Mouse (Mus musculus) neural tube, embryonic 12.5 days (tissue): ENCODE data around the gene Ptges. TPM values are rescaled to one million over a fixed set of nuclear protein-coding genes. Genes with fewer than 3 reads are reported as not detected.
"Not testable (repeated sequence)": the region's sequence is repeated elsewhere in the genome, so short reads cannot be mapped to it uniquely, and the experiment has no call there.

Experiments used
- ATAC-seq: fragments of 200-750 bp; cut with Nextera tagmentation; 2 replicates; pipeline ENCODE4 v1.8.0; 2017; ENCODE audit warnings: low read depth, mild to moderate bottlenecking, moderate TSS enrichment, moderate library complexity; ENCODE audit not compliant: low FRiP score
- H3K27ac ChIP-seq: fragments of 300-500 bp; sonication (generic); 2 replicates; pipeline ENCODE4 v1.5.1; 2016
- H3K27me3 ChIP-seq: fragments of 300-500 bp; sonication (generic); replicated peaks from 2 replicates; pipeline ENCODE4 v1.6.1; 2016; ENCODE audit warnings: mild to moderate bottlenecking
- H3K36me3 ChIP-seq: fragments of 300-500 bp; sonication (generic); 2 replicates; pipeline ENCODE4 v1.6.1; 2016; ENCODE audit warnings: mild to moderate bottlenecking
- H3K4me1 ChIP-seq: fragments of 300-500 bp; sonication (generic); 2 replicates; pipeline ENCODE4 v1.6.1; 2016
- H3K4me2 ChIP-seq: fragments of 300-500 bp; sonication (generic); replicated peaks from 2 replicates; pipeline ENCODE4 v1.6.1; 2016; ENCODE audit warnings: mild to moderate bottlenecking
- H3K4me3 ChIP-seq: fragments of 300-500 bp; sonication (generic); 2 replicates; pipeline ENCODE4 v1.5.1; 2016
- H3K9ac ChIP-seq: fragments of 300-500 bp; sonication (generic); 2 replicates; pipeline ENCODE4 v1.6.1; 2016; ENCODE audit warnings: mild to moderate bottlenecking
- H3K9me3 ChIP-seq: fragments of 300-500 bp; sonication (generic); 2 replicates; pipeline ENCODE4 v1.6.1; 2016; ENCODE audit warnings: mild to moderate bottlenecking
- WGBS: fragments of 180-500 bp; shearing (Covaris S2); methylation state at CpG from one replicate; pipeline ENCODE4 v1.1.7; 2016; 5-methylcytosine and 5-hydroxymethylcytosine counted together
- polyA plus RNA-seq: library from polyadenylated mRNA; unstranded; fragments of >200 nt; fragmentation: Nextera tagmentation; extraction: Ambion mirVana; gene quantifications from 2 replicates; pipeline ENCODE4 v1.2.1, GENCODE M21; 2016

Ptges gene
- polyA plus RNA-seq, 1 experiment from 2014 or later, result 2.9 TPM

DNA sequence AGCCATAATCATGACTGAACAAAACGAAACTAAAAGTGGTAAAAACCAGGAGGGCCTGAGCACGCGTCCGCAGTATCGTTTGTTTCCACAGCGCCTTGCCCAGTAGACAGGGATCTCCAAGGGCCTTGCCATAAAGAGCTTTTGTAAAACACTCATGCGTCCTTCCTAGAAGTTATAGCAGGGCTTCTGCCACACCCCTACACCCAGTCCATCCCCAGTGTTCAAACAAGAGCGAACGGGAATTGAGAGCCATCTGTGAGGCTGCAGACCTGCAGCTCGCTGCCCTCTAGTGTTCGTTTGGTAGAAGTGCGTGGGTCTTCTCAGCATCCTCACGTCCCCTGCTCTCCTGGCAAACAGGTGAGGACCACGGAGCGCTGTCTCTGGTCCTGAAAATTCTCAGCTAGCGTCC, 12.9 kb upstream of the Ptges start:
- no peaks in the 10 kb centered on the region for H3K27me3 ChIP-seq
- 0 out of 2 replicates have a peak, but pooled peaks have one; percentile 25 for ATAC-seq
- H3K4me3 ChIP-seq, result 0 out of 2 replicates have a peak overlapping the region, but pooled peaks have one; percentile 9
- H3K36me3 ChIP-seq, result no peaks in the 10 kb centered on the region
- H3K9ac ChIP-seq, result no peak overlapping the region
- WGBS, result 26% methylated on average over 16 of the region's 16 CpGs
- H3K9me3 ChIP-seq, result no peaks in the 10 kb centered on the region
- peak overlapping the region; percentile 52 for H3K4me2 ChIP-seq
- H3K4me1 ChIP-seq, result no peaks in the 10 kb centered on the region
- H3K27ac ChIP-seq, result no peak overlapping the region

DNA sequence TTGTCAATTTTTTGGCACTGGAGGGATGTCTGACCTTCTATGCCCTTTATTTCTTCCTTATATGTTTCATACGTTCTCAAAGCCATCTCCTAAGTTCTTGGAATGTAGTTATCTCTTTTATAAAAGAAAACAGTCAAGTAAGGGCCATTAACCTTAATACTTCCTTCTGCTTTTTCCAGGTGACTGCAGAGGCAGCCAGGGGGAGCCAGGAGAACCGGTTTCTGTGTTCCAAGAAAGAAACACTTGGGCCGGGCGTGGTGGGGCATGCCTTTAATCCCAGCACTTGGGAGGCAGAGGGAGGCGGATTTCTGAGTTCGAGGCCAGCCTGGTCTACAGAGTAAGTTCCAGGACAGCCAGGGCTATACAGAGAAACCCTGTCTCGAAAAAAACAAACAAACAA, 12.5 kb upstream of the Ptges start:
- not testable (repeated sequence) for H3K4me3 ChIP-seq, H3K4me1 ChIP-seq, ATAC-seq, H3K36me3 ChIP-seq, H3K27me3 ChIP-seq, H3K9me3 ChIP-seq, H3K9ac ChIP-seq, H3K27ac ChIP-seq
- H3K4me2 ChIP-seq, result peak overlapping the region; percentile 52; the same call in 1 of the 2 replicates
- 61% methylated on average over 7 of the region's 7 CpGs for WGBS

DNA sequence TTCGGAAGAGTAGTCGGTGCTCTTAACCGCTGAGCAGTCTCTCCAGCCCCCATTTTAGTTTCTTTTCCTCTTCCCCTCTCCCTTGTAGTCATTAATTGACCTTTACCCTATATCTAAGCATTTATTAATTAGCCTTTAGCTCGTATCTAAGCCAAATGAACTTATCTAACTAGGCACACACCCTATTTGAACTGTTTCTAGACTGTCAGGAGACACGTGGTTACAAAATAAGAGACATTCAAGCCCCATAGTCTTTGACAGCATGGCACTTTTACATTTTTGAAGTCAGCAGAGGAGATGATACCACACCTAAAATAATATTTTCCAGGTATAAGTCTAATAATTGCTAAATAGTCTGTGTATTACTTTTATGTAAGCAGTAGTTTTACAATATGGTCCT, 11.9 kb upstream of the Ptges start:
- no peaks in the 10 kb centered on the region for H3K27me3 ChIP-seq
- H3K4me3 ChIP-seq, result no peak overlapping the region
- no peak overlapping the region for H3K9ac ChIP-seq
- H3K27ac ChIP-seq, result no peak overlapping the region
- H3K4me2 ChIP-seq, result no peak overlapping the region
- no peaks in the 10 kb centered on the region for H3K36me3 ChIP-seq
- 92% methylated on average over 5 of the region's 5 CpGs for WGBS
- ATAC-seq, result no peak
- H3K9me3 ChIP-seq, result no peaks in the 10 kb centered on the region
- H3K4me1 ChIP-seq, result no peaks in the 10 kb centered on the region

DNA sequence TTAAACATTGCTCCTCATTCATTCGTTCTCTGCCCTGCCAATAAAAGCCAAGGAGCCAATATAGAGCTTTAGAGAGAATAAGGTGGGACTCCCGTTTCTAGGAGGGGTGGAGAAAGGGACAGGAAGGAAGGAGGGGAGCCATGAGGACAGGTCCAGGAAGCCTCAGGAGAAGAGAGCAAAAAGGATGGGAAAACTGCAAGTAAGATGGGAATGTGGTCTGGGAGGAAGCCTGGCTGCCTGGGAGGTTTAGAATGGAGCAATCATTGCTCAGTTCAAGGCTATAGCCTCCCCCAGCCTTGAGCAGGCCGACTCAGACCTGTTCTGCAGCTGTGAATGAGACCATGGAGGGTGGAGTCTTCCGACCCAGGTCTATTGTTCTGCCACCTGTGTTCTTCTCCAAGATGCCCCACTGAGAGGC, 8.9 kb upstream of the Ptges start:
- H3K4me1 ChIP-seq, result no peaks in the 10 kb centered on the region
- no peak overlapping the region for H3K27ac ChIP-seq
- 53% methylated on average over 4 of the region's 4 CpGs for WGBS
- H3K36me3 ChIP-seq, result no peaks in the 10 kb centered on the region
- H3K4me3 ChIP-seq, result no peak overlapping the region
- H3K9ac ChIP-seq, result no peak overlapping the region
- no peak for ATAC-seq
- no peaks in the 10 kb centered on the region for H3K27me3 ChIP-seq
- no peaks in the 10 kb centered on the region for H3K9me3 ChIP-seq
- H3K4me2 ChIP-seq, result no peak overlapping the region

DNA sequence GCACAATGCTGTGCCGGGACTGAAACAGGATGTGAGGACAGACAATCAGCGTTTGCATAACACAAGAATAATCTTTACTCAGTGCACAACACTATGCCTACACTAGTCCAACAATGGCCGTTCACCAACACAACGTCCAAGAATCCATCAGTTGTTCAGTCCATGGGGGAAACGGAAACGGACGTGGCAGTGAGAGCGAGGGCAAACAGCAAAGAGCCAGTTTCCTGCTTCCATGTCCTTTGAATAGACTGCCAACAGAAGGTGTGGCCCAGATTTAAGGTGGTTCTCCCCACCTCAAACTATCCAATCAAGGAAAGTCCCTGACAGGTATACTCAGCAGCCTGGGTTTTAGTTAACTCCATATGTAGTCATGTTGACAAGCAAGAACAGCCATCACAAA, 8.1 kb upstream of the Ptges start:
- 87% methylated on average over 8 of the region's 8 CpGs for WGBS
- Histone ChIP-seq H3K9me3 (no peaks in the 10 kb centered on the region), H3K36me3 (no peaks in the 10 kb centered on the region), H3K27ac (no peak overlapping the region), H3K9ac (no peak overlapping the region), H3K4me2 (no peak overlapping the region), H3K27me3 (no peaks in the 10 kb centered on the region), H3K4me3 (no peak overlapping the region), H3K4me1 (no peaks in the 10 kb centered on the region)
- ATAC-seq, result no peak

DNA sequence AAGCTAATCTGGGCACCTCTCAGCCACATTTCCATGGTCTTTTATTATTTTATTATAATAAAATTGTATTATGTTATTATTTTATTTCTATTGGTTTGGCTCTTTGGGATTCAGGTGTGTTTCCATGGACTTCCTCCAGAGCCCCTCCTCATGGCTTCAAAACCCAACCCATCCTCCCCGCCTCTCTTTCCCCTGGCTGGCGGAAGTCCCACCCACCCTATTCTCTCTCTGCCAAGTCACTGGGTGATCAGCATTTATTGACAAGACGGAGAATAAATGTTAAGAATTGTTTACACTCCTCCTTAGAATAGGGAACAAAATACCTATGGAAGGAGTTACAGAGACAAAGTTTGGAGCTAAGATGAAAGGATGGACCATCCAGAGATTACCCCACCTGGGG, 7.1 kb upstream of the Ptges start:
- Histone ChIP-seq H3K27ac (no peak overlapping the region), H3K4me1 (no peaks in the 10 kb centered on the region), H3K9me3 (no peaks in the 10 kb centered on the region), H3K4me3 (no peak overlapping the region), H3K27me3 (no peaks in the 10 kb centered on the region), H3K4me2 (no peak overlapping the region), H3K9ac (no peak overlapping the region), H3K36me3 (no peaks in the 10 kb centered on the region)
- no peak for ATAC-seq
- WGBS, result 75% methylated on average over 3 of the region's 3 CpGs

DNA sequence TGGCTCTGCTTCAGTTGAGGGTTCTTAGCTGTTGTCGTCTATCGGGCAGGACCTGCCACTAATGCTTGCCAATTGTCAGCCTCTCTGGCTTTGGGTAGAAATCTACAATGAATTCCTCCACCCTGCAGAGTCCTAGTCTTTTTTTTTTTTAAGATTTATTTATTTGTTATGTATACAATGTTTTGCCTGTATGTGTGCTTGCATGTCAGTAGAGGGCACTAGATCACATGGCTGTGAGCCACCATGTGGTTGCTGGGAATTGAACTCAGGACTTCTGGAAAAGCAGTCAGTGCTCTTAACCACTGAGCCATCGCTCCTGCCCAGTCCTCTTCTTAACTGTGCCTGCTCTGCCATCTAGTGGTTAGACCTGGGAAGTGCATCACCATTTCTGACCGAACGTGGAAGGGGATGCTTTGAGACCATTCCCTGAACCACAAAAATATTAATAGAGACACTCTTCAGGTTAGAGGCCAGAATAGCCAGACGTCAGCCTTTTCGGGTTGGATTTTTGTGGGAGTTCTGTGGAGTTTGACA, 4.3 kb upstream of the Ptges start:
- Histone ChIP-seq H3K27me3 (no peaks in the 10 kb centered on the region), H3K36me3 (no peaks in the 10 kb centered on the region), H3K27ac (no peak overlapping the region), H3K4me1 (peaks cover 9% of the 10 kb centered on the region), H3K4me3 (no peak overlapping the region), H3K4me2 (no peak overlapping the region), H3K9ac (no peak overlapping the region), H3K9me3 (no peaks in the 10 kb centered on the region)
- WGBS, result 24% methylated on average over 7 of the region's 7 CpGs
- no peak for ATAC-seq

DNA sequence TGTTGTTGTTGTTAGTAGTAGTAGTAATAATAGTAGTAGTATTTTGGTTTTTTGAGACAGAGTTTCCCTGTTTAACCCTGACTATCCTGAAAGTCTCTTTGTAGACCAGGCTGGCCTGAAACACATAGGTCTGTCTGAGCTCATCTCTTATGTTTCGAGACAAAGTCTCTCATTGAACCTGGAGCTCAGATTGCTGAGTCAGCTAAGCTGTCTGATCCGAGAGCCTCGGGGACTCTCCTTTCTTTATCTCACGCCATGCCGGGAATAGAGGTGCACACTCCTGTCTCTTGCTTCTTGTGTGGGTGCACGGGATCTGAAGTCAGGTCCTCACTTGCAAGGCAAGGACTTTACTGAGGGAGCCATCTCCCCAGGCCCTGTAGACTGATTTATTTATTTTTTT, 3.4 kb upstream of the Ptges start:
- 75% methylated on average over 6 of the region's 6 CpGs for WGBS
- H3K27me3 ChIP-seq, result no peaks in the 10 kb centered on the region
- H3K9me3 ChIP-seq, result no peaks in the 10 kb centered on the region
- H3K36me3 ChIP-seq, result no peaks in the 10 kb centered on the region
- no peak for ATAC-seq
- H3K27ac ChIP-seq, result no peak overlapping the region
- H3K4me1 ChIP-seq, result peaks cover 9% of the 10 kb centered on the region
- no peak overlapping the region for H3K9ac ChIP-seq
- no peak overlapping the region for H3K4me2 ChIP-seq
- no peak overlapping the region for H3K4me3 ChIP-seq

DNA sequence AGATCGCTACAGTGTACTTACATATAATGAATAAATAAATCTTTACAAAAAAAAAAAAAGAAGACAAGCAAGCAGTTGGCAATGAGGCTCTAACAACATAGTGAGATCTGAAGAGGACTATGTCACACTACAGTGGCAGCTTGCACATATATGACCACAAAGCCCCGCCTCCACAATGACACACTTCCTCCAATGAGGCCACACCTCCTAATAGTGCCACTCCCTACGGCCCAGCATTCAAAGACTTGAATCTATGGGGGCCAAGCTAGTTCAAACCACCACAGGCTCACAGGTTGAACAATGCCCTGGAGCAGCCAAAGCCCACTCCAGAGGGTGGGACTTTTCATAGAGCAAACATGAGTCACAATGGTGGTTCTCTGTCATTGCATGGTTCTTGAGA, 2.3 kb upstream of the Ptges start:
- peaks cover 9% of the 10 kb centered on the region for H3K4me1 ChIP-seq
- H3K27ac ChIP-seq, result no peak overlapping the region
- H3K36me3 ChIP-seq, result no peaks in the 10 kb centered on the region
- no peak overlapping the region for H3K9ac ChIP-seq
- no peaks in the 10 kb centered on the region for H3K9me3 ChIP-seq
- no peak overlapping the region for H3K4me2 ChIP-seq
- no peak for ATAC-seq
- WGBS, result 77% methylated on average over 3 of the region's 3 CpGs
- no peak overlapping the region for H3K4me3 ChIP-seq
- H3K27me3 ChIP-seq, result no peaks in the 10 kb centered on the region

DNA sequence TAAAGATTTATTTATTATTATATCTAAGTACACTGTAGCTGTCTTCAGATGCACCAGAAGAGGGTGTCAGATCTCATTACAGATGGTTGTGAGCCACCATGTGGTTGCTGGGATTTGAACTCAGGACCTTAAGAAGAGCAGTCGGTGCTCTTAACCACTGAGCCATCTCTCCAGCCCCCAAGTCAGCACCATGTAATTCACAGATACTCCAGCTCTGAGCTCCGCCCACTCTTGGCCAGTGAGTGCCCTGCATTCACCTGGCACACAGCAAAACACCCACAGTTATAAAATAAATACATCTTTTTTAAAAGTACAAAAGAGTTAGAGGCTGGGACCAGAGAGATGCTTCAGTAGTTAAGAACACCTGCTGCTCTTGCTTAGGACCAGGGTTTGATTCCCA, 1.2 kb upstream of the Ptges start:
- H3K4me2 ChIP-seq, H3K9me3 ChIP-seq, H3K4me3 ChIP-seq, H3K27me3 ChIP-seq, H3K36me3 ChIP-seq, ATAC-seq, H3K9ac ChIP-seq, H3K27ac ChIP-seq: not testable (repeated sequence)
- H3K4me1 ChIP-seq, result peaks cover 12% of the 10 kb centered on the region
- WGBS, result 83% methylated on average over 2 of the region's 2 CpGs

DNA sequence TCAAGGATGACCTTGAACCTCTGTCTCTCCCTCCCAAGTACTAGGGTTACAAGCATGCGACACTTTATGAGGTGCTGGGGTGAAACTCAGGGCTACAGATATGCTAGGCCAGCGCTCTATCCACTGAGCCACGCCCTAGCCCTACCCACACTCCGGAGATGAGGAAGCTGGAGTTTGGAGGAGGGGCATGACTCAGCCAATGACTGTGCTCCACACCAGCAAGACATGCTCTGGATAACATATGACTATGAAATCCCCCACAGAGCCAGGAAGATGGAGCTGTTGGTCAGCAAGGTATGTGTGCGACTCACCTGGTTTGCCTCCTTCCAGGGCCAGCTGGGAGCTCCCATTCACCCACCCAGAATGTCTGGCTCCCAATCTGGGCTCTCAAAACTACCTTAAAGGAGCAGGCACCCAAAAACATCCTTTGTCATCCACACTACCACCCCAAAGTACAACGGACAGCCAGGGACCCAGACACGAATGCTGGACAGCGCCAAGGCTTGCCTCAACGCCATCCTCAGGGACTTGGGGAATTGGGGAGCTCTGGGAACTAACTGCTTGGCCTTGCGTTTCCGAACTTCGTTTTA, 675 bp downstream of the Ptges start:
- Histone ChIP-seq H3K27ac (no peak overlapping the region), H3K9me3 (no peaks in the 10 kb centered on the region), H3K4me3 (no peak overlapping the region), H3K27me3 (no peaks in the 10 kb centered on the region), H3K36me3 (no peaks in the 10 kb centered on the region), H3K4me2 (peak overlapping the region; percentile 59), H3K9ac (no peak overlapping the region), H3K4me1 (peaks cover 12% of the 10 kb centered on the region)
- ATAC-seq, result peak; percentile 49; the same call in 1 of the 2 replicates
- WGBS, result 34% methylated on average over 12 of the region's 12 CpGs

DNA sequence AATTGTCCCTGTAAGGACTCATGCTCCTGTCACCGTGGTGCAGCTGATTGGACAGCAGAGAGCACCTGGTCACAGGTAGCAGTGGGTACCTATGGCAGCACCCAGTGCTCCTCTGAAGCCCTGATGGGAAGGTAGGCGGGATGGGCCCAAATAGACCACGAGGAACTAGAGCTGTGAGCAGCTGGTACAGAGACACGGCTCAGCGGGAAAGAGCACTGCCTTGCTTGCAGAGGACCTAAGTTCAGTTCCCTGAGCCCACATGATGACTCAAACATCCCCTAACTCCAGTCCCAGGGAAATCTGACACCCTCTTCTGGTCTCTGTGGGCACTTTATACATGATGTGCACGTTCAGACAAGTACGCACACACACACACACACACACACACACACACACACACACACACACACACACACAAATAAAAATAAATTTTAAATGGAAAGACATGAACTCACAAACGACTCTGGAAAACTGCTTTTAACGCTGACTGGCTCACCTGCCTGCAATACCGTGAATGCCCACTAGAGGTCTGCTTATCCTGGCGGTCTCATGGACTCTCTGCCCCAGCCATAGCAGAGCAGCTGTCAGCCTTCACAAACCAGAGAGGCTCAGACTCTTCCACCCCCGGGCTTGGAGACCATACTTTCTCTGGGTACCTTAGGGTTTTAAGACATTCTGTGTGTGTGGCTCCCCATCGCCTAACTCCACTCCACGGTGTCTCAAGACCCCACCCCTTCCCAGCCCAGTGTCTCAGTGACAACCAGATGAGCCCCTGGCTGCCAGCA, 1.6 kb downstream of the Ptges start:
- Histone ChIP-seq H3K36me3 (no peaks in the 10 kb centered on the region), H3K9me3 (no peaks in the 10 kb centered on the region)
- 26% methylated on average over 14 of the region's 14 CpGs for WGBS

More for the DNA sequence above, 1.6 kb downstream of the Ptges start:
- Histone ChIP-seq H3K4me3 (no peak overlapping the region), H3K4me1 (peaks cover 12% of the 10 kb centered on the region), H3K9ac (no peak overlapping the region), H3K4me2 (no peak overlapping the region), H3K27me3 (no peaks in the 10 kb centered on the region), H3K27ac (no peak overlapping the region)
- peak; percentile 72 for ATAC-seq
